Mouse (Mus musculus) B cell, adult 2 months (primary cell): ENCODE data around the gene Efna1.
A peak's percentile ranks its signal among the peaks of the same experiment; 100 is the strongest.

Experiments
- DNase-seq, 2 experiments: peaks; one replicate each; pipeline ENCODE4 v3.0.0; 2022

Gene Efna1

DNA sequence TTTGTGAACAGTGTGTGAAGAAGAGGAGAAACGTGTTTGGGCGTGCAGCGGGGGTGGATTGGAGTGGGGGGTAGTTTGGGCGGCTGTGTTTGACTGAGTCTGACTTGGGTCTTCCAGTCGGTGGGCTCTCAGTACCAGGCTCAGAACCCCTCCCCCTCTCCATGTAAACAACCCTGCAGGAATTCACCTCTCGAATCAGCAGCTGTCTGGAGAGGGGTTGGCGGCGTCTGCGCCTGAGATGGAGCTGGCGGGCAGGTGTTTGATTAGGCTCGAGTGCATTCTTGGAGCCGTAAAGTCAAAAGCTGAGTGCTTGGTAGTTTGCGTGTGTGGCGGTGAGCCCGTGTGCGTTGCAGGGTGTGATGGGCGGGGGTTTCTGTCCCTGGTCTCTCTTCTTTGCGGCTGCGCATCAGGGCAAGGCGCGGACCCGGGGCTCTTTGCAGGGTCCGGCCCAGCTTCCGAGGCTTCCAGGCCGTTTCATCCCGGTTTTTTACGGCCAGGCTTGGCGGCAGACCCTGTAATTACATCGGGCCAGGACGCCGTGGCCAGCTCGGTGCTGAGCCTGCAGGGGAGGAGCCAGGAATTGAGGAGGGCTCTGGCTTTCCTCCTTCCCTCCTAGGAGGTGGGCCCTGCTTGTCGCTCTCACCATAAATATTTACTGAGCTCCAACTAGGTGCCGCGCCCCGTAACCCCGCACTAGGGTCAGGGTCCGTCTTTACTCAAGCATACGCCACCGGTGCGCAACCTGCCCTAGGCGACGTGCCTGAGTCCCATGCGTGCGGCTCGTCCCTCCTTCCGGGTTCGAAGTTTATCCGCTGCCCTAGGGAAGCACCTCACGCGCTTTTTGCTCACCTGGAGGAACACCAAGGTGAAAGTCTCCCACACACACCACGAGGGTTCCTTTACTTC, at the start of gene Efna1:
TSS of gene Efna1 (minus strand) at position 537 of the 906 bp plus-strand sequence.
- DNase-seq: peak; percentile 28 to 36

DNA sequence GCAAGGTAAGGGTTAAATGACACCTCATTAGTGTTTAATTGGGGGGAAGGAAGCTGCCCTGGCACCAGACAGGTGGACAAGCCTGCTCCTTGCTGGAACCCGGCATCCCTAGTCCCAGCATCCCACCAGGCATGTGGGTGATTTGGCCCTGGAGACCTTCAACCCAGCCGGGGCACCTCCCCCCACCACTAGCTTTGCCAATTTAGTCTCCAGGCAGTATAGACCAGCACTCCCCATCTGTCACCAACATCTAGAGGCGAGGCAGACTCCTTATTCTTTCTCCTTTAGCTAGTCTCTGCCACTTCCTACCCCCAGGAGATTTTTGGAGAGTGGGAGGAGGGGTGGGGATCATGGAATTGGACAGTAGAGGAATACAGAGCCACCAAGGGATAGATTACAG, 49.4 kb upstream of the Efna1 start:
- no peak for DNase-seq

DNA sequence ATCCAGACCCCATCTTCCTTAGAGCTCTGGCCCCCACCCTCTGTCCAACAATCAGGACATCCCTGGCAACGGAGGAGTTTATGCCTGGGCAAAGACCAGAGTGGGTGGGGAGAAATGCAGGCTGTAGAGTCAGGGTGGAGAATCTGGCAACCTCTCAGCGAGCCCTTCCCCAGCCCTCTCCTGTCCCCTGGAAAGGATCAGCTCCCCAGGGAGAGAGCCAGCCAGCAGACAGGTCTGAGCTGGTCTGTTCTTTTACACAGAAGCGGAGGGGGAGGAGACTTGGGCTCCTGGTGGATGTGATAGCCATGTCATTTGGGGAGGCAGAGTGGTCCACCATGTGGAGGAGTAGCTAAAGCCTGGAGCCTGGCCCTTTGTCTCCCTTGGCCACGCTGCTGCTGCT, 47.7 kb upstream of the Efna1 start:
- no peak for DNase-seq

DNA sequence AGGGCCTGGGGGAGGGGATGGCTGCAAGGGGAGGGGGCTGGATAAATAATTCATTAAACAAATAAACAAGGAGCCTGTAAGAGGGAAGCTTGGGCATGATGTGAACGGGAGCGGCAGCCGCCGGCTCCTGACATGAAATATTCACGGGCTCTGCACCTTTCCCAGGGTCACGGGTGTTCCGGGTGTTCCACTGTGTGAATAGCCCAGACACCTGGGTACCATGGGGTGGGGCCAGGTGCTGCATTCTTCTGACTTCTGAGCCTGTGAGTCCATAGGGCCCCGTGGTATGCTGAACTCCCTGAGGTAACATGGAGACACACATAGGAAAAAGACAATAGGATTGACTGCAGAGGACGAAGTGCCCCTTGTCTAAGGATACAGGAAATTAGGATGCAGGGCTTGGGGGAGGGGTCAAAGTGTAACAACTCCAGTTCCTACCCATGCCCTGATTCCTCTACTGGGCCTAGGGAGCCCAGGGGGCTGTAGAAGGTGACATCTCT, 46.5 kb upstream of the Efna1 start:
- DNase-seq: no peak

DNA sequence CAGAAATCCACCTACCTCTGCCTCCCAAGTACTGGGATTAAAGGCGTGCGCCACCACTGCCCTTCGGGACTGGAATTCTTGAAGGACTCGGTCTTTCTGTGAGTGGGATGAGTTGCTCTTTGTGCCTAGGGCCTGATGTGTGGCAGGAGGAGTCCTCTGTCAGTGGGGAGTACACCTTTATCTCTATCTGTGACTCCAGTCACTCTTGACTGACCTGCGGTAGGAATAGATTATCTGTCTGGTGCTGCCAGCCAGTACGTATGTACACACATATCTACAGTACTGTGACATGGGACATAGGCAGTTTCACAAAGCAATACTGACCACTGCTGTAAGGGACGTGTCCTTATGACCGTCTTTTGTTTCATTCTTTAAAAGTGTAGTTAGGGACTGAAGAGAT, 44.9 kb upstream of the Efna1 start:
- DNase-seq: no peak

DNA sequence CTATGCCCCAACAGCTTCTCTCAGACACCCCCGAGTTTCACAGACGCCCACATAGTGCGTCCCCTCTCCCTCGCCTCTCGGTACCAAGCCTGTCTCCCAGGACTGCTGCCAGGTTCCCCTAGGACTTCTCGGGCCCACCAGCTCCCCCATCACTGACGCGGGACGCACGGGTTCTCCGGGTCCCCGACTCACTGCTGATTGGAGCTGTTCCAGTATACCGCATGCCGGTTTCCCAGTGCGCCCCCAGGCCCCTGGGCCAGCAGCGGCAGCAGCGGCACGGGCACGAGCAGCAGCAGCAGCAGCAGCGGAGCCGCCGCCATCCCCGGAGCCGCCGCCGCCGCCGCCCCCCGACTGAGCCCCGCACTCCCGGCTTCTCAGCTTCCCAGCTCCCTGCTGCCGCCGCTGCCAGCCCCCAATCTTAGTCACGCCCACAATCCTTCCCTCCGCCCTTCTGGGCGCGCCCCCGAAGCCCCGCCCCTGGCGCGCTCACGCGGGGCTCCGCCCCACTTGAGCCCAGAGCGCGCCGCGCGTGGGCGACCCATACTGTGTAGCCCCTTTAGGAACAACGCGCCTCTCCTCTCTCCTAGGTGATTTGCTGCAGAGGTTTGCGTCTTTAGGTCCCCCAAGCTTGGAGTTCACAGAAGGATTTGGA, 41.7 kb upstream of the Efna1 start, which contains the start of gene Efna3:
TSS of gene Efna3 (minus strand) at position 452 of the 652 bp plus-strand sequence.
- peak; percentile 56 to 59 for DNase-seq

DNA sequence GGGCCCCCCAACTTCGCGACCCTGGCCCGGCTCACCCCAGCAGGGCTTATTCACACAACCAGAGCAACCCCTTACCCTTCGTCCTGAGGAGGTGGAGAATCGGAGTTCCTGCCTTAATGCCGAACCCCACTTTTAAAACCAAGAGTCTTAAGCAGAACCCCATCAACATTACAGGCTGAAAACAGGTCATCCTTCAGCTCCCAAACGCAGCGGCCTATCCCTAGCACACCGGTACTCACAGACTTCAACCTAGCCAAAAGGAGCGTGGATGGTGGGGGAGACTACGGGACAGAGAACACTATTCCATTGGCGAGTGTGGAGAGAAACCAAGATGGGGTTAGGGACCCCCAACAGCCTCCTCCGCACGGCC, 41.2 kb upstream of the Efna1 start:
- no peak for DNase-seq

DNA sequence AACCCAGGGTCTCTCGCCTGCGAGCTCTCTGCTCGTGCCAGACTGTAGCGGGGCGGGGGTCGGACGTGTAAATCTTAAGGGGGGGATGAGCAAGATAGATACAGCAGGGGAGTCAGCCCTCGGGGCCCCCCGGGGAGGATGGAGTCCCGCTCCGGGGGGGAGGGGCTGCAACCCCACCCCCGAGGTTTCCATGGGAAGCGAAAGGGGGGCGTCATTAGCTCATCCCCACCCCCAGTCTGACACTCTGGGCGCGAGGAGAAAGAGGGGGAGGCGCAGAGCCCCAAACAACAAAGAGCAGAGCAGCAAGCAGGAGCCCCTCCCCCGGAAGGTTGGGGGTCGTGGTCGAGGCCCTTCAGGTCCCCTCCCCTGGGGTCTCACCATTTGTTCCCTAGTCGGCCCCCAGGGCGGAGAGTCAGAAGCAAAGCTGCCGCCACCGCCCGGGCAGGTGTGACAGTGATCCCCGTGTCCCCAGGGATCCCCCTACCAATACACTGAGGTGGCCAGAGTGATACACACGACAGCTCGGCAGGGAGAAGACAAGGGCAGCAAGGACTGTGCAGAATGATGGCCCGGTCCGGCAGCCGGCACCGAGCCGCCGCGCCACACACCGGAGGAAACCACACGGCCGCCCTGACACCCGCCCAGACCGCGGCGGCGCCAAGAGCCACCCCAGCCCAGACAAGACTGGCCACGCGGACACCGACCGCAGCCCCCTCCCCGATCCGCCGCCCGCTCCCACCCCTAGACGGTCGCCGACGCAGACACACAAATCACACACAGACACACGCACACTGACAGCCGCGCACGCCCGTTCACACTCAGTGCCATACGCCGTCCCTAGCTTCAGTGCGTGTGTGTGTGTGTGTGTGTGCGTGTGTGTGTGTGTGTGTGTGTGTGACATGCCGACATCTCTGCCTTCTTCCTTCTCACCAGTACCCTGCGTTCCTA, 40.5 kb upstream of the Efna1 start:
- peak; percentile 56 to 57 for DNase-seq

DNA sequence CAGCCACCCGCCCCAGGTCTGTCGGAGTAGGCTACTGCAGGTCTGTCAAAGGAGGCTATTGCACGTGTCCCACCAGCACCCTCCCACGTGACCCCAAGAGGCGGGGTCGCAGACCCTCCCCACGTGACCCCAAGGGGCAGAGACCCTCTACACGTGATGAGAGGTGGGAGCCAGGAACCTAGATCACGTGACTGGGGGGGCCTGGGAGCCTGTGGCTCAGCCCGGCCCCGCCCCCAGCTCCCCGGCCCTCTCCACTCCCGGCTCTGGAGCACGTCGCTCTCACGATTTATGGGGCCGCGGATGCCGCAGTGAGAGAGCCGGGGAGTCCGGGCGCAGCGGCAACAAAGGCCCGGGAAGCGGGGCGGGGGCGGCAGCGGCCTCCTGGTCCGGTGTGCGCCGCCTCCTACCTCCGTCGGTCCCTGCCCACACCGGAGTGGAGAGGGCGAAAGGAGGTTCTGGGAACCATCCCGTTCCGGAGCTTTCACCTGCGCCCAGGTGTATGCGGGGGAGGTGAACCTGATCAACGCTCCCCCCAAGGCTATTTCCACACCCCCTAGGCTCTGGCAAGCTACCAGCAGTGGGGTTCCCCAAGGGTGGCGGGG, 39.7 kb upstream of the Efna1 start:
- DNase-seq: peak; percentile 29 to 32

DNA sequence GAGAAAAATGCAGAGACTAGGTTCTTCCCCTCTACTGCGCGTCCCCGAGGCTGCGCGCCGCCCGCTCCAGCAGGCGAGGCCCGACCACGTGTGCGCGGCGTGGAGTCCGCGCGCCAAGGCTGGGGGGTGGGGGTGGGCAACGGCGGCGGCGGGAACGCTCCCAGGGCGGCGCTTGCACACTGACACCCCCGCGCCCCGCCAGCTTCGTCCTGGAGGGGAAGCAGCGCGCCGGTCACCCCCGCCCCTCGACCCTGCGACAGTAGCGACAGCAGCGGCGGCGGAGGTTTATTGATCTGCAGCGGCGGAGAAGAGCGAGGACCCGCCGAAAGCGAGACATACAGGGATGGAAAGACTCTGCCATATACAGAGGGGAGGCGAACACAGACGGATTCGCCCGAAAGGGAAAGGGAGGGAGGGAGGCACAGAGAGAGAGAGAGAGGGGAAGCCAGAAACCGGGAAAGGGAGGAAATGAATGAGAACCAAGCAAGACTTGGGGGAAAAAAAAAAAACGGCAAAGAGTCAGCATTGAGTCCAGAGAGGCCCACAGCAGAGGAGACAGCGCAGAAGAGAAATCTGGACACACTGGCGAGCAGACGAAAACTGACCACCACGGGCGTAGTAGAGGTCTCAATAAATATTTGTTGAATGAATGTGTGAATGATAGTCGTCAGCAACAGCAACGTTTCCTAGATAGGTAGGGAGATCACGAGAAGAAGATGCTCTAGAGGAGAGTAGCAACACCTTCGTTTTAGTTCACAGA, 38.8 kb upstream of the Efna1 start:
- peak; percentile 43 to 45 for DNase-seq

DNA sequence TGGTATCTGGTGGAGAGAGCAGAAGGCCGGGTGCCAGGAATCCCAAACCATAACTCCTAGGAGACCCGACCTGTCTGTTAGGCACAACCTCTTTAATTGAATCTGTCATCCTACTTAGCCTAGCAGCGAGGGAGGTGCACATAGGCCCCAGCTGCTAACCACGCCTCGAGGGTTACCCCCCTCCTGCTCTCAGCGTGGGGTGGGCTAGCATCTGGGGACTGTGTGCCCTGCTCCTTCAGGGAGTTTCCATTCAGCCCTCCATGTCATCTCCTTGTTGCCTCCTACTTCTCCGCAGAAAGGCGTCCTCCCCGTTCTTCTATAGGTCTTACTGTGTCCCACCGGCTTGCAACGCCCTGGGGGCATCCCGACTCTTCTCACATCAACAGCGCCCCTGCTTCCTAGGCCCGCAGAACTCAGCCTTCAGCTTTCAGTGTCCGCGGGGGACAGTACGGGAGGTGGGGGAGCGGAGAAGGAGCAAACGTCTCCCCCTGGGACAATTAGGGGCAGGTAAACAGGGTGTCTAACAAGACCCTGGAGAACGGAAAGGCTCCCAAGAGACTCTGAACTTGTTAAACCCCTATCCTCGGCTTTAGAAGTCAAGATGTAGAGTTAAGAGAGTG, 38.1 kb upstream of the Efna1 start:
- DNase-seq: peak in 1 of 2 experiments; percentile 17

DNA sequence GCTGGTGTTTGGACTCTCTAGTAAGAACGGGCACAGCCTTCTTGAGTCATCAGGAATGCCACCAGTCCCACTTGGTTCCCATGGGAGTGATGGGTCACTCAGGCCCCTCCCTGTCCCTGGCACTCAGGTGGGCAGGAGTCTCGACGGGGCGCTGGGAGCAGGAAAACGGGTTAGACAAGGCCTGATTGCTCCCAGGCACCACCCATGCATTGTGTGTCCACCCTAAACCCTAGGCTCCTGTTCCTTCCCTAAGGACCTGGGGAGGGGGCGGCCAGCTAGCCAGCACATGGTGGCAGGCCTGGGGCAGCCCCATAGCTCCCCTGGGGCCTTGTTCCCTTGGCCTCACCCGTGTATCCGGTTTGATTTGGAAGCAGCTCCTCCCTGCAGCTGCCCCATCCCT, 37.4 kb upstream of the Efna1 start:
- no peak for DNase-seq

DNA sequence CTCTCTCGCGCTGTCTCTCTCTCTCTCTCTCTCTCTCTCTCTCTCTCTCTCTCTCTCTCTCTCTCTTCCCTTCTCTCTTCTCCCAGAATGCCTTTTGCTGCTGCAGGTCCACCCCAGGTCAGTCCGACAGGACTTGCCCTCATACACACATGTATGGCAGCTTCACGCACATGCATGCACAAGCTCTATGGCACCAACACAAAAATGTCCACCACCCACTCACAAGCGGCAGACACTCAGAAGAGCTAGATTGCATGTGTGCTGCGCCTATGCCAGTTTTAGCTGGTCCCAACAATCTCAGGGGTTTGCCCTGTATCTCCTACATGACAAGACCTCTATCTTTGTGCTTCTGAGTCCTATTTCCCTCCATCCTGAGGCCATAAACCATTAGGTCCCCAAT, 36.3 kb upstream of the Efna1 start:
- no peak for DNase-seq

DNA sequence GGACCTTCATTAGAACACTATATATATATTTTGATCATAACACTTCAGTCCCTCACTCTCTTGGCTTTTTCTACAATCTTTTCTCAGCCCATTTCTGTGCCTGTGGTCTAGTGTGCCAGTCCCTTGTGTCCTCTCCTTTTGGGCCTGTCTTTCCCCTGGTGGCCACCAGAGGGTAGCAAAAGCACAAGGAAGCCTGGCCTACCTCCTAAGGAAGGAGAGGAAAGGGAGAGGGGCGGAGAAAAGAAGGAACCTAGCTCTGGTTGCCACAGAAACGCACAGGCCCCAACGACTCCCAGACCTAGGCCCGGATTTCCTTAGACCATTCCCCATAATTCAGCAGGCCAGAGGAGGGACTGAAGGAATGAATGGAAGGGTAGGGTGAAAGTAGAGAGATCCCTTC, 35.9 kb upstream of the Efna1 start:
- DNase-seq: peak; percentile 71 to 77

DNA sequence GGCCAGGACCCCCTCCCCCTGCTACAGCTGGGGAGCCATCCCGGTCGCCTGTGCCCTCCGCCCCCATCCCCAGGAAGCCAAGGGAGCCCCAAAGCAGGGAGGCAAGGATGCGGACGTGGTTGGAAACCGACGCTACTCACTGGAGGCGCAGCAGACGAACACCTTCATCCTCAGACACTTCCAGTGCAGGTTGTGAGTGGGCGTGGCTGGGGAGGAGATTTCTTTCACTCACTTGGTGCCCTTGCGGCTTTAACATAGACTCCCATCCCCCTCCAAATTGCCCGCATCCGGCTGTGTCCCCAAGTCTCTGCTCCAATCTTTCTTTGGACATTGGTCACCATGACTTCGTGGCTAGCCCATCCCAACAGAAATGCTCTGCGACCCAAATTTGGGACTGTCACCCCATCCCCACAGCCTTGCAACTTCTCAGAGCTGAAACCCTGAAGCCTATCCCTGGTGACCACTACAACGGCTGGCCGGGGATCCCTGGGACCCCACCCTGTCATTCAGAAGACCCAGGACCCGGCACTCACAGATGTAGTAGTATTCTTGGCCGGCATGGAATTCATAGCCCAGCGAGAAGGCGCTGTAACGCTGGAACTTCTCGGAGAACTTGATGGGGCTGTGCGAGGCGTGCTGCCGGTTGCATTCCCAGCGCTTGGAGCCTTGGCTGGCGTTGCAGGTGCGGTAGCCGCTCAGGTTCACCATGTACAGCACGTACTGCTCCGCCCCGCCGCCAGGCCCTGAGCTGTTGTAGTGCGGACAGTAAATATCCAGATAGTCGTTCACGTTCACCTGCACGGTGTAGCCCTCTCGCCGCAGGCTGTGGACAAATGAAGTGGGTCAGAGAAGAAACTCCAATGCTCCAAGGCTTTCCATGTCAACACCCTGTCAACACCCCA, 35.2 kb upstream of the Efna1 start:
- DNase-seq: peak; percentile 21 to 23

DNA sequence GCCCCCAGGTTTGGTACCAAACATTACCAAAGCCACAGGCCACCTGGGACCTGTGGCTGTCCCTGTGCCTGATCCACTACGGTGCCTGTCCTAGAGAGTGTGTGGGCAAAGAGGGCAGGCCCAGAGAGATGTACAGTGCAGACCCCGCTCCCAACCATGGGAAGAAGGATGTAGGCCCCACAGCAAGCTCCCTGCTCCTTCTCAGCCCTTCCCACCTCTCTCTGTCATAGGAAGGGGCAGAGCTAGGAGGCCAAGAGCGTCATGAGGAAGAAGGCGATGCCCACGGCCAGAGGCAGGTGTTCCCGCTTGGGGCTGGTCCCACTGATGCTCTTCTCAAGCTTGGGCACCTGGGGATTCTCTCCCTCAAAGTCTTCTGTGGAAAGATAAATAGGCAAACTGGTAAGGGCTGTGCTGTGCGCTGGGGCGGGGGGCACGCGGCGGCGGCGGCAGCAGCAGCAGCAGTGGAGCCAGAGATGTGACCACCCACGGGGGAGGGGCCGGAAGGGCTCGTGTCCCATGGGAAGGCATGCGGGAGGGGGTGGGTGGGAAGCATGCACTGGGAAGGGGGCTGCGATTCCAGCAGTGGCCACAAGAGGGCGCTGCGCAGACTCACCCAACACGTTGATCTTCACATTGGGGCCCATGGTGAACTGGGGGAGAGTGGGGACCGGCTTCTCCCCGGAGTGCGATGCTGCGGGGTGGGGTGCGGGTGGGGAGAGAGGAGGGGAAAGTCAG, 34.4 kb upstream of the Efna1 start:
- DNase-seq: peak; percentile 79

DNA sequence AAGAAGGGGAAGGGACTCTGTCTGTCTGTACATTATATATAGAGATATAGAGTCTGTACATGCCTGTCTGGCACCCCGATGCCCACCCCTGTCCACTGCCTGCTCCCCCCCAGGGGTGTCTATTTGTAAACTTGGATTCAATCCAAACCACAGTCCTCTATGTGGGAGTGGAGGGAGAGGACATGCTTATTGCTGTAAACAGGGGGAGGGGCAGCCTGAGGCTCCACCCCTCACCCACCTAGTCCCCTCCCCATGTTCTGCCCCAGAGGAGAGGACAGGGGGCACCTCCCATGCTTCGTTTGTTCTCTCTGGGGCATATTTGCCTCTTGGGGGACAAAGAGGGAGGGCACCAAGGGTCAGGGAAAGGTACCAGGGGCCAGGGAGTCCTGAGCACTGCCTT, 33.8 kb upstream of the Efna1 start:
- no peak for DNase-seq

DNA sequence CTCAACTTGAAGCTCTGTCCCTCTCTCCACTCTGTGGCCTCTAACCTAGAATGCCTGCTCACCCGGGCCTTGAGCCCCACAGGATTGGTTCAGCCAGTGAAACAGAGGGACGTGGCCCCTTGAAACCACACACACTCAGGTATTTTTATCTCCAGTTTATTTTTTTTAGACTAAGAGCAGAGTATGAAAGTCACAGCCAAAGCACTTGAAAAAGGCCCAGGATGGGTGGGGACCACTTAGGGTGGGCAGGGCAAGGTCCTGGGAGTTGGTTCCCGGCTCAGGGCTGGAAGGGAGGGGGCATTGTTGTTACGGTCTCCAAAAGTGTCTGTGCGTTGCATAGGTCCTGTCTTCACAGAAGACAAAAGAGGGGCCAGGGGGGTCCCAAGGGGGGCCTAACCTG, 33.4 kb upstream of the Efna1 start:
- DNase-seq: no peak

DNA sequence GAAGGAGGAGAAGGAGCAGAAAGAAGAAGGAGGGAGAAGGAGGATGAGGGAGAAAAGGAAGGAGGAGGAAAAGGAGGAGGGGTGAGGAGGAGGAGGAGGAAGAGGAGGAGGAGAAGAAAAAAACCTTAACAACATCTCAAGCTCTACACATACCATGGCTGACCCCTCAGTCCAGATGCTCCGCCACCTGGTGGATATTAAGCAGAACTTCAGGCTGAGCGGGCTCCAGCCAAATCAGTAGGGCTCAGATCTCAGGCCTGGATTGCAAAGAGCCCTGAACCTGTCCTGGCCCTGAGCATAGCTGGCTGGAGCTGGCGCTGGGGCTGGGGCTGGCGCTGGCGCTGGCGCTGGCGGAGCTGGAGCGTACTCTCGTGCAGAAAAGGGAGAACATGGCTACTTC, 27.1 kb upstream of the Efna1 start:
- DNase-seq: peak; percentile 71 to 73
